Mouse (Mus musculus) retina, postnatal 1 day (tissue): ENCODE data around the gene Olfr1212.

Experiments
- DNase-seq: peaks from one replicate; pipeline ENCODE4 v3.0.0-alpha.2; 2012

Gene Olfr1212

GRCm38 (mm10) chr2:88953669-88954068 is at the start of gene Olfr1212:
TSS of gene Olfr1212 (plus strand) at chr2:88953969.
- DNase-seq, result no peak

DNA sequence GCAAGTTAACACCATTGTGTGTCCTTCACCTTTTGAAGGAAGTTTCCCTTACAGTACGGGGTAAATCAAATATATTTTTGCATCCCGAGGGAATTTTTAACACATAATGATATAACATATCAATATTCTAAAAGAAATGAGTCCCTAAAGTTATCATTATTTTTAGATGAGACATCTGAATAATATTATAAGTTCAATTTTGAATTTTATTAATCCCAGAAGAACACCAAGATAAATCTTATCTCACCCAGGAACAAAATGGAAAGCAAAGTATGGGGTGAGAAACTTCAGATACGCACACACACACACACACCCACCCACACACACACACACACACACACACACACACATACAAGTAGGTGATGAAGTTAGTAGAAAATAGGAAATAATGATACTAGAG is 38.7 kb upstream of the Olfr1212 start, which contains the start of gene Olfr1209:
Gene Olfr1209, minus strand, starts transcription at position 101 of the 400 bp plus-strand sequence.
- no peak for DNase-seq

- DNase-seq, result no peak
These were observed 15.8 kb upstream of the Olfr1212 start, which contains the start of gene Olfr1211 for GRCm38 (mm10) chr2:88938011-88938410. TSS of gene Olfr1211 (minus strand) at chr2:88938111.

DNA sequence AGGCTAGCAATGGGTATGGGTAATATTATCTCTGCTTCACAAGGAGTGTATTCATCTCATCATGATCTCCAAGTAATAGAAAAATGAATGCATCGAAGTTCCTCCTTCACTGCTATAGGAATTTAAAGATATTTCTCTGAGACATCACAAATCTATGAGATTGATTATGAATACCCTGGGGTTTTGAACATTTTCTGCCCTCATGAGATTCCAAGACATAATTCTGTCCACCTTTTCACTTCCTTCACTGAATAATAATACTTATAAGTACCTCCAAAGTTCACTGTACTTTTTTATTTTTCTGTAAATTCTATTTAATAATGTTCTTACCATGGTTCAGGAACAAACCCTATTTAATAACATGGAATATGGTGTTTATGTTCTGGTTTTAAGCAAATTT is 26.4 kb downstream of the Olfr1212 start, which contains the start of gene Gm13762:
Gene Gm13762, minus strand, starts transcription at position 101 of the 400 bp plus-strand sequence.
- no peak for DNase-seq

DNA sequence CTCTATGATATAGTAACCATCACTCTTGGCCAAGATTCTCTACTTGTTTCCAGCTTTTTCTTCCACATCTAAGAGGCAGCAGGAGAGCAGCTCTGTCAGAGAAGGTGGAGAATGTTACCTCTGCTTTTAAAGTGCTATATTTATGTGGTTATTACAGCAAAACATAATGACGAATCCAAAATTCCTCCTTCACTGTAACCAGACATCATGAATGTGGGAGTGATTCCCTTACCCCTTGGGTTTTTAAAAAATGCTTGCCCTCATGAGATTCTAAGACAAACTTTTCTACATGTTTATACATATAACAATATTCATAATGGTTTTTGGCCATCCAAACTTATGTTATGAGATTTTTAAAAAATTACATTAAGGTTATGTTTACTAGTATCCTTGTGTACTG is 38.8 kb downstream of the Olfr1212 start, which contains the start of gene Olfr1214:
Gene Olfr1214, minus strand, starts transcription at position 101 of the 400 bp plus-strand sequence.
- DNase-seq, result no peak

DNA sequence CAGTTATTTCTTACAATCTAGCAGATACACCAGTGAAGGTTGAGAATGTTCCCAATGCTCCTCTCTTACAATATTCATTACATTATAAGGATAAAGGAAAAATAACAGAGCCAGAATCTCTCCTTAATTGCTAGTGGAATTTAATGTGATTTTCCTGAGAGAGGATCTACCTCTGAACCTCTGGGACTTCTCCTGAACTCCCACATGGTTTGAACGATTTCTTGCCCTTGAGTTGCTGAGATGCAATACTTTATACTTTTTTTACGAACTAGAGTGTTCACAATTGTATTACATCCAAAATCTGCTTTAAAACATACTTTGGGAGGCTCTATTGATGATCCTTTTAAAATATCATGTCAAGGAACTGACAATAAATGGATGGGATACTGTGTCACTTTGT is 53.1 kb downstream of the Olfr1212 start, which contains the start of gene Olfr1215:
Gene Olfr1215, minus strand, starts transcription at position 101 of the 400 bp plus-strand sequence.
- DNase-seq, result no peak
